Mouse (Mus musculus) ES-Bruce4 (cell line): ENCODE results near the gene Tbc1d21. TPM values are rescaled to one million over a fixed set of nuclear protein-coding genes. Genes with fewer than 3 reads are reported as not detected.
A peak's percentile ranks its signal among the peaks of the same experiment; 100 is the strongest.

Experiments
- H3K27ac ChIP-seq: 2 replicates; pipeline ENCODE4 v1.5.1; 2012; ENCODE audit warnings: low read length, inconsistent platforms; ENCODE audit not compliant: insufficient read depth
- H3K27me3 ChIP-seq: 2 replicates; pipeline ENCODE4 v1.6.1; 2012; ENCODE audit warnings: mild to moderate bottlenecking, low read length, inconsistent platforms; ENCODE audit not compliant: control insufficient read depth, poor library complexity, insufficient read depth, severe bottlenecking
- H3K36me3 ChIP-seq: 2 replicates; pipeline ENCODE4 v1.6.1; 2012; ENCODE audit warnings: inconsistent platforms, mild to moderate bottlenecking, low read length, moderate library complexity; ENCODE audit not compliant: control insufficient read depth, poor library complexity, insufficient read depth, severe bottlenecking
- H3K4me1 ChIP-seq: one replicate; pipeline ENCODE4 v1.8.1; 2011; ENCODE audit warnings: low read length; ENCODE audit not compliant: control insufficient read depth, insufficient read depth
- H3K4me3 ChIP-seq: 2 replicates; pipeline ENCODE4 v1.5.1; 2011; ENCODE audit warnings: low read depth, mild to moderate bottlenecking, low read length
- H3K9ac ChIP-seq: 2 replicates; pipeline ENCODE4 v1.6.1; 2012; ENCODE audit warnings: low read depth, mild to moderate bottlenecking, inconsistent platforms; ENCODE audit not compliant: poor library complexity, severe bottlenecking
- H3K9me3 ChIP-seq: replicated peaks from 2 replicates; pipeline ENCODE4 v1.6.1; 2012; ENCODE audit warnings: mild to moderate bottlenecking, low read length, inconsistent platforms; ENCODE audit not compliant: control insufficient read depth, poor library complexity, insufficient read depth, severe bottlenecking
- CTCF ChIP-seq: IDR thresholded peaks from one replicate; pipeline ENCODE4 v1.8.1; 2011; ENCODE audit warnings: low read depth, low read length
- EP300 ChIP-seq: IDR thresholded peaks from 2 replicates; pipeline ENCODE4 v1.6.1; 2011; ENCODE audit warnings: low read depth, low read length; ENCODE audit not compliant: insufficient read depth
- POLR2A ChIP-seq: IDR thresholded peaks from one replicate; pipeline ENCODE4 v1.8.1; 2011; ENCODE audit warnings: low read length; ENCODE audit not compliant: insufficient read depth
- polyA plus RNA-seq: library from polyadenylated mRNA; stranded (reverse); fragments of >200 nt; gene quantifications from 2 replicates; pipeline ENCODE4 v1.2.4, GENCODE M21; 2011; ENCODE audit warnings: low read depth; ENCODE audit not compliant: missing spikeins, insufficient read depth, insufficient read length

Tbc1d21 gene
- polyA plus RNA-seq, 1 experiment, result not detected

DNA sequence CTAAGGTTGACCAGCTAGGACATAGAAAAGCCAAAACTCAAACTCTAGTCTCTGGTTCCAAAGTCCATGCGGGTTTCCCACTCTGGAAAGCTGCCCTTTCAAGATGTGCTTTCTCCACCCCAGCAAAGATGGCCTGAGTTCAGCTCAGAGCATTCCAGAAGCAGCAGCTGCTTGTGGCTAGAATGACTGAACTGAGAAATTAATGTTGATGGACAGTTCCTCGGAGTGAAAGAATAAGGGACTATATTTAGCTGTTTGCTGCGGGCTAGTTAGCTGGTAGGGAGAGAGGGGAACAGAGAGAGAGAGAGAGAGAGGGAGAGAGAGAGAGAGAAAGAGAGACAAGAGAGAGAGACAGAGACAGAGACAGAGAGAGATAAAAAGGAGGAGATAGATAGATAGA lies 39.0 kb downstream of the Tbc1d21 start:
- Histone ChIP-seq H3K4me1 (no peaks in the 10 kb centered on the region), H3K9me3 (no peaks in the 10 kb centered on the region; the same call in 1 of the 2 replicates), H3K27me3 (no peaks in the 10 kb centered on the region), H3K9ac (no peak overlapping the region), H3K4me3 (no peak overlapping the region), H3K27ac (no peak overlapping the region), H3K36me3 (no peaks in the 10 kb centered on the region)
- TF ChIP-seq EP300, result no peak

DNA sequence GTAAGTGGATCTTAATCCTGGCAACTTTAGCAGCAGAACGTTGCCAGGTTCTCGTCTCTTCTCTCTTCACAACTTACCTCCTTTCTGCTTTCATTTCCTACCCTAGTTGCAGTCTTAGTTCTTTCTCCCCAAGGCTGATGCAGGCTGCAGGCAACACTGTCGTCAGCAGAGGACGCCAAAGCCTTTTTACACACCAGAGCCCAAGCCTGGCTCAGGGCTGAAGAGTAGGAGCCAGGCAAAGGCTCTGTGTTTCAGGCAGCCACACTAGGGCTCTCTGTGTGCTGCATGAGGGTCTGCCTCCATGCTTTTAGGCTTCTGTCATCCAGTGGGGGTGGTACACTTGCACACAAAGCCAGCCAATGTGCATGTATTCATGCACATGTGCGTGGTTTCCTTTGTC lies 40.0 kb downstream of the Tbc1d21 start:
- TF ChIP-seq POLR2A (no peak), CTCF (peak; percentile 93), EP300 (no peak)
- H3K27ac ChIP-seq, result no peak overlapping the region

DNA sequence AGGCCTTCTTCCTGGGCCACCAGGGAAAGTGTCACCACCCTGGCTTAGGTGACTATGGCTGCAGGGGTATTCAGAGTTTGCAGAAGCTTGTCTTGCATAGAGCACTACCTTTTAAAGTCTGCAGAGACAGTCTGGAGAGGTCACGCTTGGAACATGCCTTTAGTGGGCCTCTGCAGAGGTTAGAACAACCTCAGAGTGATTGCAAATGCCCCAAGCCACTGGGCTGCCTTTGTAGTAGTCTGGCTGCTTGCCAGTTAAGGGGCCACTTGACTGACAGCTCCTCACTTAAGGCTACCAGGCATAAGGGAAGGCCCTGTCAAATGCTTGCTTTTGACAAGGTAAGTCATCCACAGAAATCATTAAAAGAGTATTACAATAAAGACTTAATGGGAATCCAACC lies 42.9 kb downstream of the Tbc1d21 start:
- TF ChIP-seq CTCF (no peak), EP300 (no peak), POLR2A (no peak)
- Histone ChIP-seq H3K4me1 (no peaks in the 10 kb centered on the region), H3K9ac (no peak overlapping the region), H3K36me3 (no peaks in the 10 kb centered on the region), H3K27me3 (no peaks in the 10 kb centered on the region), H3K4me3 (no peak overlapping the region), H3K27ac (no peak overlapping the region), H3K9me3 (no peaks in the 10 kb centered on the region)

More for the DNA sequence above, 40.0 kb downstream of the Tbc1d21 start:
- H3K4me3 ChIP-seq, result no peak overlapping the region
- no peak overlapping the region for H3K9ac ChIP-seq
- H3K4me1 ChIP-seq, result no peaks in the 10 kb centered on the region
- H3K27me3 ChIP-seq, result no peaks in the 10 kb centered on the region
- no peaks in the 10 kb centered on the region; the same call in 1 of the 2 replicates for H3K9me3 ChIP-seq
- no peaks in the 10 kb centered on the region for H3K36me3 ChIP-seq

DNA sequence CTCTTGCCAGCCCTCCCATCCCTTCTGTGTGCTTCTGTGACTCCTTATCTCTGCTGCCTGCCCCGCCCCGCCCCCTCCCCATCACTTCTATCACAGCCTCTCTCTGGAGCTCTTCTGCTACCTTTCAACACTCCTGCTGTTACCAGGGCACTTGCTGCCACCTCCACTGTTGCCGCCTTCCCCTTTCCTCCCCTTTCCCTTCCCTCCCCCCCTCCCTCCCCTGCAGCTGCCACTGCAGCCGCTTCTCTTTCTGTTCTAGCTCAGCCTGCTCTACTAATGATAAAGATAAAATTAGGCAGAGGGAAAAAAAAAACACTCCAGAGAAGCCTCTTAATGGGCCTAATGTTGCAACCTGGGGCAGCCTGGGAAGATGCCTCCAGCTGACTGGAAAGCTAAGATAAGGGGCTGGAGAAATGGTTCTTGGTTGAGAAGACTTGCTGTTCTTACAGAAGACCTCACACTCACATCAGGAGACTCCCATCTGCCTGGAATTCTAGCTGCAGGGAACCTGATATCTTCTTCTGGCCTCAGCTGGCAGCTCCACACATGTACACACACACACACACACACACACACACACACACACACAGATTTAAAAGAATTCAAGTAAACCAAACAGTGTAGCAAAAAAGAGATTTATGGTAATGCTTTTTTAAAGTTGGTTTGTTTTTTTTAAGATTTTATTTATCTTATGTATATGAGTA lies 43.6 kb downstream of the Tbc1d21 start:
- TF ChIP-seq EP300 (no peak), CTCF (no peak), POLR2A (no peak)
- no peak overlapping the region for H3K9ac ChIP-seq
- no peaks in the 10 kb centered on the region for H3K36me3 ChIP-seq
- H3K4me3 ChIP-seq, result no peak overlapping the region
- H3K27ac ChIP-seq, result no peak overlapping the region
- H3K4me1 ChIP-seq, result no peaks in the 10 kb centered on the region
- H3K27me3 ChIP-seq, result no peaks in the 10 kb centered on the region
- H3K9me3 ChIP-seq, result no peaks in the 10 kb centered on the region

DNA sequence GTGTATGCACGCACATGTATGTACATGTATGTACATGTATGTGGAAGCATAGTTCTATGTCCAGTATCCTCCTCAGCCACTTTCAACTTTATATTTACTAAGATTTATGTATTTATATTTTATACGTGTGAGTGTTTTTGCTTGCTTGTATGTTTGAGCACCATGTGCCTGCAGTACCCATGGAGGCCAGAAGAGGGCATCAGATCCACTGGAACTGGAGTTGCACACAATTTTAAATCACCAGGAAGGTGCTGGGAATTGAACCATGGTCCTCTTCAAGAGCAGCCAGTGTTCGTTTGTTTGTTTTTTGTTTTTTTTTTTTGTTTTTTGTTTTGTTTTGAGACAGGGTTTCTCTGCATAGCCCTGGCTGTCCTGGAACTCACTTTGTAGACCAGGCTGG lies 48.6 kb downstream of the Tbc1d21 start:
- H3K4me1 ChIP-seq, result no peaks in the 10 kb centered on the region
- H3K9ac ChIP-seq, result no peak overlapping the region
- no peak overlapping the region for H3K4me3 ChIP-seq
- no peak overlapping the region for H3K27ac ChIP-seq
- H3K9me3 ChIP-seq, result no peaks in the 10 kb centered on the region
- H3K36me3 ChIP-seq, result no peaks in the 10 kb centered on the region
- TF ChIP-seq POLR2A (no peak), EP300 (no peak), CTCF (peak; percentile 38)
- H3K27me3 ChIP-seq, result no peaks in the 10 kb centered on the region

DNA sequence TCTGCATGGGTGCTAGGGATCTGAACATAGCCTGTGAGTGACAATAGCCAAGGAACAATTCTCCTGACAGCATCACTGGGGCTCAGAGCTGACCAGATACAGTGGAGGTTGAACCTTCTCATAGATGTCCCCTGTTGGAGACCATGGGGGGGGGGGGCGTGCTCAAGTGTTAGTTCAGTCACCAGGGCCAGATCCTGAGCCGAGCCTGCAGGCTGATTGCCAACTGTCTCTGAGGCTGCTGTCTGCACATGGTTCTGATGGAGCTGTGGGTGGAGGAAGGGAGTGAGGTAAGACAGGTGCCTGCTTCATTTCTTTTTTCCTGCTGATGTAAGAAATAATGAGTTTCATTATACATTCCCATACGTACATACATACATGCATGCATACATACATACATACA lies 51.9 kb downstream of the Tbc1d21 start:
- Histone ChIP-seq H3K27ac (no peak overlapping the region), H3K36me3 (no peaks in the 10 kb centered on the region), H3K9me3 (no peaks in the 10 kb centered on the region), H3K4me3 (no peak overlapping the region), H3K27me3 (no peaks in the 10 kb centered on the region), H3K9ac (no peak overlapping the region), H3K4me1 (no peaks in the 10 kb centered on the region)
- TF ChIP-seq POLR2A (no peak), CTCF (no peak), EP300 (no peak)
